Mouse (Mus musculus) heart, adult 2 months (tissue): ENCODE data around the gene Robo1.
"Not testable (repeated sequence)": the region's sequence is repeated elsewhere in the genome, so short reads cannot be mapped to it uniquely, and the experiment has no call there.

ENCODE experiments used
- CTCF ChIP-seq: fragments of 200-600 bp; IDR thresholded peaks from 2 replicates; pipeline ENCODE4 v1.8.1; 2022; ENCODE audit warnings: antibody characterized with exemption, mild to moderate bottlenecking, moderate library complexity
- POLR2A ChIP-seq: fragments of 200-500 bp; IDR thresholded peaks from 2 replicates; pipeline ENCODE4 v1.6.1; 2011; ENCODE audit warnings: mild to moderate bottlenecking, low read depth, low read length, control low read depth; ENCODE audit not compliant: insufficient read depth

GRCm38 (mm10) chr16:72562149-72562548 lies 254.0 kb downstream of the Robo1 start:
- TF ChIP-seq POLR2A, CTCF: not testable (repeated sequence)
